Mouse (Mus musculus) CD4-positive, CD25-positive, alpha-beta regulatory T cell, adult 2 months (primary cell): ENCODE measurements around the gene Plk1.

Source experiments
- DNase-seq: peaks from one replicate; pipeline ENCODE4 v3.0.0-alpha.2; 2012; ENCODE audit warnings: low read depth, low spot score

Gene Plk1

GRCm38 (mm10) chr7:122193919-122194318 lies 34.7 kb downstream of the Plk1 start:
- no peak for DNase-seq

GRCm38 (mm10) chr7:122196771-122197170 lies 37.5 kb downstream of the Plk1 start:
- no peak for DNase-seq

GRCm38 (mm10) chr7:122197306-122197705 lies 38.1 kb downstream of the Plk1 start:
- DNase-seq = peak; percentile 79

- DNase-seq = peak; percentile 49
These were observed 40.1 kb downstream of the Plk1 start for GRCm38 (mm10) chr7:122199296-122199695.

GRCm38 (mm10) chr7:122203936-122204335 lies 44.7 kb downstream of the Plk1 start:
- no peak for DNase-seq

GRCm38 (mm10) chr7:122206121-122206520 lies 46.9 kb downstream of the Plk1 start:
- DNase-seq = no peak

GRCm38 (mm10) chr7:122208276-122209021 lies 49.2 kb downstream of the Plk1 start:
- DNase-seq = no peak

- DNase-seq = no peak
These were observed 60.1 kb downstream of the Plk1 start, which contains the start of gene Chp2 for GRCm38 (mm10) chr7:122219315-122219801. TSS of gene Chp2 (plus strand) at chr7:122219496.
